Mouse (Mus musculus) midbrain, postnatal 0 days (tissue): Measurements from ENCODE around the gene Rpl10-ps3. TPM values are rescaled to one million over a fixed set of nuclear protein-coding genes. Genes with fewer than 3 reads are reported as not detected.
A peak's percentile ranks its signal among the peaks of the same experiment; 100 is the strongest.

Source experiments
- ATAC-seq: fragments of 200-750 bp; cut with Nextera tagmentation; 2 replicates; pipeline ENCODE4 v1.8.0; 2017; ENCODE audit warnings: moderate number of reproducible peaks, mild to moderate bottlenecking, moderate TSS enrichment, moderate library complexity; ENCODE audit not compliant: low FRiP score
- DNase-seq: peaks from one replicate; pipeline ENCODE4 v3.0.0-alpha.2; 2015; ENCODE audit warnings: low spot score
- H3K27ac ChIP-seq: fragments of 300-500 bp; sonication (generic); 2 replicates; pipeline ENCODE4 v1.5.1; 2014; ENCODE audit warnings: low read depth, mild to moderate bottlenecking, low read length, mixed read lengths
- H3K27me3 ChIP-seq: fragments of 300-500 bp; sonication (generic); 2 replicates; pipeline ENCODE4 v1.6.1; 2014; ENCODE audit warnings: low read length, control low read depth, mixed read lengths; ENCODE audit not compliant: insufficient read depth
- H3K36me3 ChIP-seq: fragments of 300-500 bp; sonication (generic); 2 replicates; pipeline ENCODE4 v1.6.1; 2014; ENCODE audit warnings: low read length, control low read depth, mixed read lengths; ENCODE audit not compliant: insufficient read depth
- H3K4me1 ChIP-seq: fragments of 300-500 bp; sonication (generic); 2 replicates; pipeline ENCODE4 v1.6.1; 2014; ENCODE audit warnings: mild to moderate bottlenecking, control low read depth, antibody characterized with exemption, low read length, mixed read lengths; ENCODE audit not compliant: insufficient read depth
- H3K4me2 ChIP-seq: fragments of 300-500 bp; sonication (generic); 2 replicates; pipeline ENCODE4 v1.6.1; 2014; ENCODE audit warnings: low read depth, mild to moderate bottlenecking, low read length, mixed read lengths; ENCODE audit not compliant: poor library complexity, severe bottlenecking
- H3K4me3 ChIP-seq: fragments of 300-500 bp; sonication (generic); 2 replicates; pipeline ENCODE4 v1.5.1; 2014; ENCODE audit warnings: low read depth, mild to moderate bottlenecking, low read length, moderate library complexity
- H3K9ac ChIP-seq: fragments of 300-500 bp; sonication (generic); replicated peaks from 2 replicates; pipeline ENCODE4 v1.6.1; 2014; ENCODE audit warnings: mild to moderate bottlenecking, low read length, moderate library complexity, mixed read lengths; ENCODE audit not compliant: poor library complexity, severe bottlenecking
- H3K9me3 ChIP-seq: fragments of 300-500 bp; sonication (generic); 2 replicates; pipeline ENCODE4 v1.6.1; 2016; ENCODE audit warnings: low read length, control low read depth
- CTCF ChIP-seq: IDR thresholded peaks from 2 replicates; pipeline ENCODE4 v1.5.1; 2016; ENCODE audit warnings: antibody characterized with exemption, mild to moderate bottlenecking
- WGBS: fragments of 180-500 bp; shearing (Covaris S2); extraction: QIAGEN DNeasy Blood & Tissue Kit; methylation state at CpG from one replicate; pipeline ENCODE4 v1.1.7; 2014; 5-methylcytosine and 5-hydroxymethylcytosine counted together
- polyA plus RNA-seq: library from polyadenylated mRNA; unstranded; fragments of >200 nt; fragmentation: Nextera tagmentation; extraction: Ambion mirVana; gene quantifications from 2 replicates; pipeline ENCODE4 v1.2.1, GENCODE M21; 2015
- total RNA-seq: library from RNA; depleted of rRNA; stranded (reverse); fragments of >200 nt; gene quantifications from 2 replicates; pipeline ENCODE4 v1.2.3, GENCODE M21; 2014

Rpl10-ps3 gene
- total and polyA plus RNA-seq, 2 experiments from 2014 or later, result 88.1 to 111 TPM

DNA sequence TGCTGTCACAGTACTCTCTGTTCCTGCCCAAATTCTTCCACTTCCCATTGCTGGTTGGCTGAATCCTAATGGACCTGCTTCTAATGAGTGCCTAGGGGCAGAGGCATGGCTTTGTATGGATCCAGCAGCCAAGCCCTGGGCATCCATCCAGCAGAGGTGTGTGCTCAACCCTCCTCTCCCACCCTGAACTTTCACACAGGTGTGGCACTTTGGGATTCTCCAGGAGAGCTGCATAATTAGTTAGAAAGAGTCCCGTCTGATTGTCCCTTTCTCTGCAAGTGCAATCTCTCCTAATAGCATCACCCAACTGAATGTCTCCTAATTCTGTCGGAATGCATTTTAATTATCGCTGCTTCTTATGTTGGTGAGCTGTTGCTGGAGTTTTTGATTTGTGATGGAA is 4.4 kb upstream of the Rpl10-ps3 start:
- ATAC-seq (no peak), DNase-seq (no peak)
- no peak for TF ChIP-seq CTCF
- Histone ChIP-seq H3K27ac (no peak overlapping the region), H3K4me2 (no peak overlapping the region), H3K36me3 (no peaks in the 10 kb centered on the region), H3K9me3 (no peaks in the 10 kb centered on the region), H3K4me1 (no peaks in the 10 kb centered on the region), H3K4me3 (no peak overlapping the region), H3K27me3 (no peaks in the 10 kb centered on the region), H3K9ac (no peak overlapping the region)
- 77% methylated on average over 3 of the region's 3 CpGs for WGBS

DNA sequence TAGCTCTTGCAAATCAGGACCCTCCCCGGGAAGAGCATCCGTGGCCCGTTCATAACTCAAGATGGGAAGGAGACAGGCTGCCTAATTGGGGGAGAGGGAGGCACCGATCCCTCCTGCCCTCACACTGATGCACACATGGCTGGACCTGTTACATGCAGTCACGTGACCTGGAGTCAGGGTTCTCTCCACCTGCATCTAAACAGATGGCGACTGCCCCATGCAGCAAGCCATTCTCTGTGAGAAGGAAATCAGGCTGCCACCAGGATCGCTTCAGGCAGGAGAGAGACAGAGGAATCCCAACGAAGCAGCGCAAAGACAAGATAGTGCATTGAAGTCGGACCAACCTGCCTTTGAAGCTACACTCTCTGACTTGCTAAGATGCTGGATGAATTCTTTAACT is 3.5 kb upstream of the Rpl10-ps3 start:
- no peak for TF ChIP-seq CTCF
- no peaks in the 10 kb centered on the region for H3K27me3 ChIP-seq
- no peaks in the 10 kb centered on the region for H3K36me3 ChIP-seq
- WGBS, result 69% methylated on average over 10 of the region's 10 CpGs
- no peak for ATAC-seq
- no peaks in the 10 kb centered on the region for H3K4me1 ChIP-seq
- H3K27ac ChIP-seq, result no peak overlapping the region
- H3K4me3 ChIP-seq, result no peak overlapping the region
- peak; percentile 66 for DNase-seq
- no peak overlapping the region for H3K9ac ChIP-seq
- no peak overlapping the region for H3K4me2 ChIP-seq
- H3K9me3 ChIP-seq, result no peaks in the 10 kb centered on the region

DNA sequence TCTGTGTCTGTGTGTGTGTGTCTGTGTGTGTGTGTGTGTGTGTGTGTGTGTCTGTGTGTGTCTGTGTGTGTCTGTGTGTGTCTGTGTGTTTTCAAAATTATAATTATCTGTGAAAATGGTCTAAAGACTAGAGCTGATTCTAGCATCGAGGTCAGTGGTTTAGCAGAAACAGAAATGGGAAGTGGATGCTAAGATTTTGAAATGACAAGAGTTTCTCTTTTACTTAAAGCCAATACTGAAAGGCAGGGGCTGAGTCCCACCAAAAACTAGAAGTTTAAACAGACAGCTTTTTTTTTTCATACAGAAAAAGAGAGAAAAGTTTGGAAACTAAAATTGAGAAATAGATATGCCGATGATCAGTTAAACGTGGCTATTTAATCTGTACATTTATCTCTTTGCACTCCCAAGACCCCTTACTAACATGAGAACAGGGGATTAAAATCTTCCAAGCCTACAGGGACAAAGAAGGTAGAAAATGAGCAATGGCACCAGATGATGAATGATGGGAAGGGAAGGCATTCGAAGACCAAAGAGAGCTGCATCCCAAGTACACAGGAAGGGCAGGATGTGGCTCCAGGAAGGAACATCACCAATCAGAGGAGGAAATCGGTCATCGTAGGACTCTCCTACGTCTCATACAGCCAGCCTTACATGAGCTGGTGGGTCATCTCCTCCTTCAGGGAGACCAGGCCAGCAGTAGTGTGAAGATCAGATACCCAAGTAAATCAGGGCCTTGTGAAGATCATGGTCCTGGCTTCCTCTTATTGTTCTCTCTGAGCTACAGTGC is 9.0 kb downstream of the Rpl10-ps3 start:
- DNase-seq (no peak), ATAC-seq (no peak)
- no peak for TF ChIP-seq CTCF
- Histone ChIP-seq H3K4me2 (no peak overlapping the region), H3K27me3 (no peaks in the 10 kb centered on the region), H3K9ac (no peak overlapping the region), H3K36me3 (no peaks in the 10 kb centered on the region), H3K27ac (no peak overlapping the region), H3K4me1 (no peaks in the 10 kb centered on the region), H3K9me3 (no peaks in the 10 kb centered on the region), H3K4me3 (no peak overlapping the region)
- 89% methylated on average over 7 of the region's 7 CpGs for WGBS

DNA sequence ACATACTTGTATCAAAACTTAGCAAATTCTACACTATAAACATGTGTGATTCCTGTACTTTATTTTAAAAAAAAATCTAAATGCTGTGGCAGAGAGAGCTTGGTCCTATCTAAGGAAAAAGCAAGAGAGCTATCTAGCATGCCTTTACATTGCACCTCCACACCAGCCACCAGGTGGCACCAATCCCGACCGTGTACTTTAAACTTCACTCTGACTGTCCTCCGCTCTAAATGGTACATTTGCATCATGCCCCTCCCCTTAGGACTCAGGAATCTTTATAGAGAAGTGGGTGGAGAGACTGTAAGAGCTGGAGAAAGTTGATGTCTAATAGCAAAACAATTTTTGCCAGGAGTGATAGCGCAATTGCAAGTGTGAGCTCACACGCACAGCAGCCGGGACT is 11.4 kb downstream of the Rpl10-ps3 start:
- no peak overlapping the region for H3K27ac ChIP-seq
- DNase-seq (peak; percentile 70), ATAC-seq (no peak)
- H3K9me3 ChIP-seq, result no peaks in the 10 kb centered on the region
- H3K9ac ChIP-seq, result no peak overlapping the region
- H3K27me3 ChIP-seq, result no peaks in the 10 kb centered on the region
- peak; percentile 81 for TF ChIP-seq CTCF
- H3K4me2 ChIP-seq, result no peak overlapping the region; the same call in 1 of the 2 replicates
- no peaks in the 10 kb centered on the region for H3K4me1 ChIP-seq
- H3K36me3 ChIP-seq, result no peaks in the 10 kb centered on the region
- H3K4me3 ChIP-seq, result no peak overlapping the region
- WGBS, result 39% methylated on average over 6 of the region's 6 CpGs

DNA sequence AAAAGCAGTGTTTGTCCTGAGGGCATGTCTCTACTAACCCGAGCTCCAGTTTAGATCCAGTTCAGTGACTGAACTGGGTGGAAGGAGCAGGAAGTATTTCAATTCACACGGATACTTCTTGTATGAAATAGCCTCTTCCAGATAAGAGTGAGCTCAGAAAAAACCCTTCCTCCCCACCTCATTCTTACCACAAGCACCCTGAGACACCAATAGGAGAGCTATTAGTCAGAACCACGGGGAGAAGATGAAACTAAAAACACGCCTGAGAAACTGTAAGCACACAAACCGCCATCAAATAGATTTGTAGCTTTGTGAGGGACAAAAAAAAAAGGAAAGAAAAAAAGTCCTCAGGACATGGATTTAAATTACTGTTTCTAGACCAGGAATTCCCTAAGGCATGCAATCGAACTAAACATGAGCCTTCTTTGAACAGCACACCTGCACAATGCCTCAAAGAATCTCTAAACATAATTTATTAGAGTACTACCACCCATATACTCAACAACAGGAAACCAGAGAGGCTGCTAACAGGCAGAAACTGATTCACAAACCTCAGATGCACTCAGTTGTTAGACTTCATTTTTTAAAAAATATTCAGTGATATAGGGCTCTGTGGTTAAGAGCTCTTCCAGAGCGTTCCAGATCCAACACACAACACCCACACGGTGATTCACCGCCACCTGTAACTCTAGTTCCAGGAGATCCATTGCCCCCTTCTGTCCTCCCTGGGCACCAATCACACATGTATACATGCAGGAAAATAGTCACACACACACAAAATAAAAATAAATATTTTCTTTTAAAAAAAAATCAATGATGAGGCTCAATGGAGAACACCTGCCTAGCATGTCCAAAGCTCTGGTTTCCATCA is 20.2 kb downstream of the Rpl10-ps3 start:
- ATAC-seq (no peak), DNase-seq (no peak)
- Histone ChIP-seq H3K27me3 (no peaks in the 10 kb centered on the region), H3K27ac (no peak overlapping the region), H3K4me1 (no peaks in the 10 kb centered on the region), H3K4me3 (no peak overlapping the region), H3K36me3 (no peaks in the 10 kb centered on the region), H3K9me3 (no peaks in the 10 kb centered on the region), H3K4me2 (no peak overlapping the region), H3K9ac (no peak overlapping the region)
- no peak for TF ChIP-seq CTCF
- 84% methylated on average over 9 of the region's 9 CpGs for WGBS

DNA sequence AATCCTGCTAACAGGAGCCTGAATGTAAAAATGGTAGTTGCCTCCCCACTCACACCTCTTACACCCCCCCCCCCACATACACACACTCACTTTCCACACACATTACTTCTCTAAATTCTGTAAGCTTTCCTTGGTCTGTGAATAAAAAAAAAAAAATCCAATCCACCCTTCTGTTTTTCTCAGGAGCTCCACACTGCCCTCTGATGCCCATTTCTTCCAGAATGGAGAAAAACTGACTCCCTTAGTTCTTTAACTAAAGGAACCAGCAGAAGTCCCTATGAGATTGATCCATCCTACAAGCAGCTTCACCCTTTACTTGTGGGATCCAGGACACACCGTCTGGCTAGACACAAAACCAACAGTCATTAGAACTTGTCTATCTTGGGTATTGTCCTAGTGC is 24.0 kb downstream of the Rpl10-ps3 start:
- ATAC-seq (no peak), DNase-seq (no peak)
- Histone ChIP-seq H3K9ac (no peak overlapping the region), H3K27ac (no peak overlapping the region), H3K27me3 (no peaks in the 10 kb centered on the region), H3K9me3 (no peaks in the 10 kb centered on the region), H3K4me1 (0 out of 2 replicates have a peak, but pooled peaks cover 3% of the 10 kb centered on the region), H3K4me2 (no peak overlapping the region), H3K36me3 (no peaks in the 10 kb centered on the region), H3K4me3 (no peak overlapping the region)
- 59% methylated on average over 1 of the region's 1 CpGs for WGBS
- TF ChIP-seq CTCF, result peak; percentile 48; the same call in 1 of the 2 replicates
